In the genomic region with DNA sequence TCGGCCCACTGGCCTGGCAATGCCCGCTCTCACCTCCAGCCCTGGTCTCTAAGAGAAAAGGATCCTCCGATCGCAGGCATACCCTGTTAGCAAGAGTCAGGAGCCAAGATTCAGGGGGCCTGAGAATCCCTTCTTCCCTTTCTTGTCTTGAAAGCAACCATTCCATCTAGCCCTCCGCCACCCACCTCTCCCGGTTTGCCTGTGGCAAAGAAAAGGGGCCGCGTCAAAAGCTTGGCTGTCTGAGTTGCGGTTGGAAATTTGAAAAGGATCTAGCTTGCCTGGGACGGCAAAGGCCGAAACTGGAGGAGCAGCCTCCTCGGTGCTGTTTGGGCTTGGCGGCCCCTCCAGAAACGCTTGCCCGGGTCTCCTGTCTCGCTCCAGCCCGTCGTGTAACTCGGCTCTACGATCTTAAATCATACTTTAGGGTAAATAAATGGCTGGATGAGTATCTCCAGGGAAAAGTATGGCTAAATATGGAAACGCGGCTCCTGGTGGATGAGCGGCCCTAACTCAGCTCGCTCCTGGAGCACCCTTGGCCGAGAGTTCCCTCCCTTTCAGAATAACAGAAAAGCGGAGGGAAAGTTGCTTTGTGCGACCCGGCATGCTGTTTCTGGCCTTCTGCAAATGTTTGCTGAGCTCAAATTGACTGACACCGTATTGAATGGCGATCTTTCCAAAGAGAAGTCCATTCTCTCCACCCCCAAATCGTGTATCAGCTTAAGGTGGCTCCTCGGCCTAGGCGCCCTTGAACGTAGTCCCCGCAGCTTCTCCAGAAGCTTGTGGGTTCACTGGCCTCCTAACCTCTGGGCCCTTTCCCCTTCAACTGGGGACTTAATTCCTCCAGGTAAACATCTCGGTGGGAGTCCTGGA, we compare ENCODE assay signal across 9 mouse cellular contexts. TPM values are rescaled to one million over a fixed set of nuclear protein-coding genes. Genes with fewer than 3 reads are reported as not detected.
A peak's percentile ranks its signal among the peaks of the same experiment; 100 is the strongest.
DNase-seq lines count a peak whose midpoint lies in the region; ATAC-seq and TF ChIP-seq lines count a peak whose summit lies in the region.
"Had no signal": no experiment of that assay in that cellular context is flagged by ENCODE, and none has a peak within 500 bp of the region (broad histone marks: within the 10 kb centered on the region; RNA-seq: fewer than 3 reads in every experiment).

No protein-coding gene starts in this region.

- H3K79me2 ChIP-seq in C2C12 (ENCODE audit: control insufficient read depth, insufficient read depth), result peaks cover 58% of the 10 kb centered on the region

- no peak for TF ChIP-seq CTCF in C2C12 (IDR thresholded peaks at IDR 0.05; ENCODE audit: control insufficient read depth, insufficient read depth, insufficient read length)

- peak overlapping the region; percentile 66 for H3K9ac ChIP-seq in embryonic facial prominence, embryonic 14.5 days (ENCODE audit: low read depth, low read length)

- intact Hi-C loops in heart, postnatal 36 days (cut with DNase I), result loop anchor here (5.0 to 10.0 kb wide), 2 partner anchors 316 to 1198 kb away; no protein-coding TSS in a partner anchor

- peak overlapping the region; percentile 88 for H3K4me2 ChIP-seq in embryonic facial prominence, embryonic 14.5 days (ENCODE audit: low read depth, low read length)

- DNase-seq in heart, embryonic 10.5 days (ENCODE audit: low spot score), result peak; percentile 72
- no peak for DNase-seq in heart, postnatal 36 days
- DNase-seq in embryonic facial prominence, embryonic 14.5 days (ENCODE audit: low spot score), result peak; percentile 35
- DNase-seq in midbrain, embryonic 10.5 days (ENCODE audit: low spot score), result peak; percentile 67
- DNase-seq in frontal cortex, postnatal 36 days (ENCODE audit: low spot score in 2 of 2), result no peak
- DNase-seq in right cerebral cortex, postnatal 14 days, result no peak
- DNase-seq: lung, adult 18-20 months had no signal

- peaks cover 94% of the 10 kb centered on the region for H3K27me3 ChIP-seq in heart, embryonic 10.5 days (ENCODE audit: insufficient read depth, poor library complexity, severe bottlenecking)
- no peaks in the 10 kb centered on the region for H3K27me3 ChIP-seq in C2C12 (ENCODE audit: control insufficient read depth, insufficient read depth, insufficient read length)
- H3K27me3 ChIP-seq in embryonic facial prominence, embryonic 14.5 days (replicated peaks; ENCODE audit: control insufficient read depth, insufficient read depth, low read length), result peaks cover 94% of the 10 kb centered on the region
- peaks cover 100% of the 10 kb centered on the region for H3K27me3 ChIP-seq in midbrain, embryonic 10.5 days (ENCODE audit: low read depth, poor library complexity, severe bottlenecking)

- peak overlapping the region; percentile 72 for H3ac ChIP-seq in C2C12 (ENCODE audit: control insufficient read depth, insufficient read length, low read depth)

- H3K4me3 ChIP-seq in heart, embryonic 10.5 days, result peak overlapping the region; percentile 60
- peak overlapping the region; percentile 25 for H3K4me3 ChIP-seq in C2C12 (ENCODE audit: insufficient read depth, poor library complexity, severe bottlenecking)
- H3K4me3 ChIP-seq in embryonic facial prominence, embryonic 14.5 days (ENCODE audit: low read depth, low read length), result peak overlapping the region; percentile 49
- peak overlapping the region; percentile 59 for H3K4me3 ChIP-seq in midbrain, embryonic 10.5 days

- no peaks in the 10 kb centered on the region for H3K36me3 ChIP-seq in heart, embryonic 10.5 days
- no peaks in the 10 kb centered on the region for H3K36me3 ChIP-seq in C2C12 (ENCODE audit: control insufficient read depth, insufficient read depth)
- no peaks in the 10 kb centered on the region for H3K36me3 ChIP-seq in embryonic facial prominence, embryonic 14.5 days (ENCODE audit: control insufficient read depth, insufficient read depth, low read length)
- no peaks in the 10 kb centered on the region for H3K36me3 ChIP-seq in midbrain, embryonic 10.5 days

- no peaks in the 10 kb centered on the region for H3K9me3 ChIP-seq in heart, embryonic 10.5 days
- no peaks in the 10 kb centered on the region for H3K9me3 ChIP-seq in embryonic facial prominence, embryonic 14.5 days (ENCODE audit: control insufficient read depth, low read length)
- H3K9me3 ChIP-seq in midbrain, embryonic 10.5 days (replicated peaks), result no peaks in the 10 kb centered on the region

- WGBS in heart, embryonic 10.5 days, result under 1% methylated on average over 36 of the region's 36 CpGs
- 4% methylated on average over 35 of the region's 36 CpGs for WGBS in embryonic facial prominence, embryonic 14.5 days
- under 1% methylated on average over 36 of the region's 36 CpGs for WGBS in midbrain, embryonic 10.5 days

- H3K4me1 ChIP-seq in heart, embryonic 10.5 days, result peaks cover 47% of the 10 kb centered on the region
- H3K4me1 ChIP-seq in embryonic facial prominence, embryonic 14.5 days (ENCODE audit: control insufficient read depth, insufficient read depth, low read length), result peaks cover 6% of the 10 kb centered on the region; the same call in 1 of the 2 replicates
- H3K4me1 ChIP-seq in midbrain, embryonic 10.5 days, result peaks cover 54% of the 10 kb centered on the region

- no peak overlapping the region for H3K27ac ChIP-seq in heart, embryonic 10.5 days
- peak overlapping the region; percentile 52 for H3K27ac ChIP-seq in embryonic facial prominence, embryonic 14.5 days (replicated peaks; ENCODE audit: low read depth, low read length)
- peak overlapping the region; percentile 78 for H3K27ac ChIP-seq in midbrain, embryonic 10.5 days (replicated peaks)

- no peak for ATAC-seq in embryonic facial prominence, embryonic 14.5 days (ENCODE audit: low read depth)
- no peak for ATAC-seq in cerebellum, adult (ENCODE audit: insufficient number of reproducible peaks, low FRiP score, low TSS enrichment)

- H3K79me3 ChIP-seq in C2C12 (ENCODE audit: low read depth), result peaks cover 11% of the 10 kb centered on the region

TF ChIP-seq in C2C12, 6 proteins besides CTCF, POLR2A, EP300 and RAD21:
- TF ChIP-seq MYOG (IDR thresholded peaks at IDR 0.05; ENCODE audit: control insufficient read depth, extremely low read depth, insufficient read length) (no peak), CEBPB (IDR thresholded peaks at IDR 0.05; ENCODE audit: low read depth) (no peak), MYOD1 (IDR thresholded peaks at IDR 0.05; ENCODE audit: control insufficient read depth, insufficient read length, low read depth) (no peak), FOSL1 (IDR thresholded peaks at IDR 0.05; ENCODE audit: insufficient read depth, low read length, poor library complexity, severe bottlenecking) (no peak), USF1 (IDR thresholded peaks at IDR 0.05; ENCODE audit: low read depth) (no peak), MAX (IDR thresholded peaks at IDR 0.05) (no peak)

RNA-seq across cellular contexts. Expression of a gene that starts 3.4 kb away (rescaled TPM):
- 35.1 and 60.0 TPM in 2 replicates for polyA plus RNA-seq in heart, embryonic 10.5 days (2016; fragmentation: Nextera tagmentation; extraction: Ambion mirVana)
- 1 to 10 TPM in 1 of 2 experiments, under 1 TPM in 1; 0.43 to 1.1 TPM for total RNA-seq in heart, postnatal 36 days (2021)
- 31.8 TPM for polyA plus RNA-seq in C2C12 (2012; fragmentation: generic; extraction: Trizol)
- polyA plus RNA-seq in embryonic facial prominence, embryonic 14.5 days (2014; fragmentation: Nextera tagmentation; extraction: Ambion mirVana), result 37.7 and 38.6 TPM in 2 replicates
- 27.8 and 47.0 TPM in 2 replicates for polyA plus RNA-seq in midbrain, embryonic 10.5 days (2016; fragmentation: Nextera tagmentation; extraction: Ambion mirVana)

Comparison
In these comparisons a context has a peak if more than half of its experiments do, and no peak if none do; other contexts are left out.
1. DNase-seq: peak in heart, embryonic 10.5 days (single experiment), embryonic facial prominence, embryonic 14.5 days (single experiment) and midbrain, embryonic 10.5 days (single experiment); none in heart, postnatal 36 days (0 of 2), frontal cortex, postnatal 36 days (0 of 2) and right cerebral cortex, postnatal 14 days (single experiment).
2. Peak in every context shown above with its lines, with median percentiles within 50 percentile points of each other: H3K4me3 ChIP-seq.